Mouse (Mus musculus) brain, adult 2 months (tissue): ENCODE results near the gene Atp1b2.
A peak's percentile ranks its signal among the peaks of the same experiment; 100 is the strongest.

Experiments used
- DNase-seq: peaks from one replicate; pipeline ENCODE4 v3.0.0; 2011; ENCODE audit warnings: low read depth, low spot score

Atp1b2 gene

DNA sequence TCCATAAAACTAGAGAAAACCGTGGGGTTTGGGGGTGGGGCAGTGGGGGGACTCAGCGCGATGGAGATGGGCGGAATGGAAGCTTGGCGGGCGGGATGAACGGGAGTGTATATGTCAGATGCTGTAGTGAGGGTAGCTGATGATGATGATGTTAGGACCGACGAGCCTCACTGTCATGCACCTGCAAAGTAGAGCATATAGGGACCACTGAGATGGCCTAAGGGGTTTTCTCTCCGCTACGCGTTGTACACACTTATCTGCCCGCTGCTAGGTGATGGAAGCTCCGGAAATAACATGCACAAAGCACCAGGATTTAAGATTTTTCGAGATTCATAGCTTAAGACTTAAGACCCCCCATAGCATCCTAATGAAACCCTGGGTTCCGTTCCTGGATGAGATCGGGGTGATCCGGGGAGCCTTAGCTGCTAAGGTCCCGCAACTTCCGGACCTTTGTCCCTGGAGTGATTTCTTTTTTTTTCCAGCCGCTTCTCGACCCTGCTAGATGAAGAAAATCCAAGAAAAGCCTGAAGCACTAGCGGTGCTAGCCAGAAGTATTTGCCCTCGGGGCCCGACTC lies 25.1 kb downstream of the Atp1b2 start:
- DNase-seq: no peak

DNA sequence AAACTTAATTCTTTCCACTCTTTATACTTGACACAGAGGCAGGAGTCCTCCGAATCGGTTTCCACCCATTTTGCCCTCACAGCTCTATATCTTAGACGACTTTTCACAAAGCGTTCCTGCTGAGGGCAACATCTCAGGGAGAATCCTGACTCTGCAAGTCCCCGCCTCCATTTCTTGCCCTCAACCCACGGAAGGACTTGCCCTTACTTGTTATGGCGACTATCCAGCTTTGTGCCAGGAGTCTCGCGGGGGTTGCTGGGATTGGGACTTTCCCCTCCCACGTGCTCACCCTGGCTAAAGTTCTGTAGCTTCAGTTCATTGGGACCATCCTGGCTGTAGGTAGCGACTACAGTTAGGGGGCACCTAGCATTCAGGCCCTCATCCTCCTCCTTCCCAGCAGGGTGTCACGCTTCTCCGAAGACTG lies 25.6 kb downstream of the Atp1b2 start, which contains the start of the genes Wrap53 and Trp53:
Wrap53 (minus strand) TSS at position 165 of the 424 bp plus-strand sequence.
Trp53 (plus strand) TSS at position 269 of the 424 bp plus-strand sequence.
- DNase-seq: peak; percentile 97

DNA sequence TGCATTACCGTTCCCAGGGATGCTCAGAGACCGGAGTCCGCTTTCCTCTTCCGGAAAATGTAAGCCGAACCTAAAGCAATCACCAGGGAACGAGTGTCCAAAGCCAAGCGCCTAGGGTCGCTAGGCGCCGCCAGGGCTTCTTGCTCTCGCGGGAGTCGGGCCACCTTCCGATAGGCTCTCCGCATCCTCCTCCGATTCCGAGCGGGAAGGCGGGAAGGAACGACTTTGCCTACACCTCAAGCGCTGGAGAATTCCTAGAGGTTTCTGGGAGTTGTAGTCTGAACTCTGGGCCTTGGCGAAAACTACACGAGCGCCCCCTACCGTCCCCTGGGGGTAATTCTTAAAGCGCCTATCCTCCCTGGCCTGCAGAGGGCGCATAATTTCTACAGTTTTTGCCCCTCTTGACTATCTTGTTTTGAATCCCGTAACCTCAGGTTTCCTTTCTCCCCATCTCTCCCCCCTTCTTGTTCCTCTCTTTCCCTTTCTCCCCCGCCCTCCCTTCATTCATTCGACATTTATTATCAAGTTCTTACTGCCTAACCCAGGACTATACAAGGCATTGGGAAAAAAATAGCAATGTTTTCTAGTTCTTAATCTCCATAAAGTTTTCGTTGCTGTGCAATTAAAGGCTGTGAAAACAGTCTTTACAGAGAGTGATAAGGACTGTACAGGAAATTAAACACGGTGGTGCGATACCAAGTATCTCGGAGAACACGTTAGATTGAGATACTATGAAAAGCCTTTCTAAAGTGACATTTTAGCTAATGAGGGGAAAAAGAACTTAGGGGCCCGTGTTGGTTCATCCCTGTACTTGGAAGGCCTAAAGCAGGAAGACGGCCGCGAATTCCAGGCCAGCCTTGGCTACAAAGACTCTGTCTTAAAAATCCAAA lies 26.4 kb downstream of the Atp1b2 start:
- peak; percentile 99 for DNase-seq

DNA sequence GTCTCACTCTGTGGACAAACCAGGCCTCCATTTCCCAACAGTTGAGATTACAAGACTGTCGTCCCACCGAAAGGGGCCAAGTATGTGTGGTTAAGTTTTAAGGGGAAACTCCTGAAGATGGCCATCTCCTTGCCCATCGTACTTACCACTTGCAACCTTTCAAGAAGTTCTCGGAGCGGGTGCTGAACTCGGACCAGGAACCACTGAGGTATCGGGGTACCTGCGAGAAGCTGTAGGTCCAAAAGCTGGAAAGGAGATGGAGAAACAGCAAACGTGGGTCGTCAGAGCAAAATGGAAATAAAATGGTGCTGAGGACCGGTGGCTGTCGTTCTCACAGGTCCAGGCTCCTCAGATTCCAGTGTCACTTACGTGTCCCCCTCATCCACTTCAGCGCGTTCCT lies 27.4 kb downstream of the Atp1b2 start:
- no peak for DNase-seq

DNA sequence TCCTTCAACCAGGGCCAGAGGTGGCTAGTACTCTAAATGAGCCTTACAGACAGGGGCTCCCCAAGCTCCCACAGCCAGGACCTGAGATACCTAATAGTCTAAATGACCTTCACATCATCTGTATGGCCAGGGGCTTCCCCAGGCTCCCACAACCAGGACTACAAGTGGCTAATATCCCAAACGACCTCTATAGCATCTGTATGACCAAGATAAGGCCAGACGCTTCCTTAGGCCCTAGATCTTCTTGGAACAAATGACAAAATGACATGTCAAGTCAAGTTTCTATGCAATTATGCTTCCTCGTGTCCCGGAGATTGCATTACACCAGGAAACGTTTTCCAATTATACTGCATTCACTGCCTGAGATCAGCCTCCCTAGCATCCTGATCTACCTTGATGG lies 29.4 kb downstream of the Atp1b2 start:
- no peak for DNase-seq

DNA sequence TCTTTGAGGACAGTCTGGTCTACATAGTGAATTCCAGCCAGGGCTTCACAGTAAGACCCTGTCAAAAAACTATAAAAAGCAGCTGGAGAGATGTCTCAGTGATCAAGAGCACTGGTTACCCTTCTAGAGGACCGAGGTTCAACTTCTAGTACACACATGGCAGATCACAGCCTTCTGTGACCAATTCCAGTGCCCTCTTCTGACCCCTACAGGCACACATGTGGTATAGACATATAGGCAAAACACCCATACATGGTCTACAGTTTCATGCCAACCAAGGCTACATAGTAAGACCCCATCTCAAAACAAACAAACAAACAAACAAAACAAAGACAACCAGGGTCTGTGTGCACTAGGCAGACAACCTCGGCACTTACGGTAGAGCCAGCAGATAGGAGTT lies 30.5 kb downstream of the Atp1b2 start:
- peak; percentile 74 for DNase-seq

DNA sequence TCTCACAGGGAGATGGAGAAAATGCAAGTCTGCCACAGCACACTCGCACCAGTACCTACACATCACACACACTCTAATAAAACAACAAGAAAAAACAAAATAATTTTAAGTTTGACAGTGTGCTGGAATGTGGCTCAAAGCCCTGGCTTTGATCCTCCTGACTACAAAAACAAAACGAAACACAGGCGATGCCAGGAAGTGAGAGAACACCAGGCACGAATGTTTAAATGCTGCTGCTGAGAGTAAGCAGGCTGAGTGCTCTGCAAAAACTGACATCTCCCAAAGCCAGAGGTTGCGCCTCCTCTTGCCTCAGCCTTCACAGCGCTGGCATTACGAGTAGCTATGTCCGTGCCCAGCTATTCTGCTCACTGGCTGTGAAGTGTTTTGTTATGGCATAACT lies 40.6 kb downstream of the Atp1b2 start:
- no peak for DNase-seq

DNA sequence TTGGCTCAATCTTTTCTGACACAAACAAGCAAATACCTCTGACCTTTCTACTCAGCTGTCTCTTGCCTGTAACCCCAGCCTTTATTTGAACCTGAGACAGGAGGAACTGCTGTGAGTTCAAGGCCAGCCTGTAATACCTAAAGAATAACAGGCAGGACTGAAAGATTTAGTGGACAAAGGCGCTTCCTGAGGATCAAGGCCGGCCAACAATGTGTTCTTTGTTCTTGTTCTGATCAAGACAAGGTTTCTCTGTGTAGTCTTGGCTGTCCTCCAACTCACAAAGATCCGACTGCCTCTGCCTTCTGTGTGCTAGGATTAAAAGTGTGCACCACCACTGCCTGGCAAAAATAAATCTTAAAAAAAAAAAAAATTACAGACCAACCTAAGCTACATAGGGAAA lies 41.4 kb downstream of the Atp1b2 start:
- DNase-seq: peak; percentile 62

DNA sequence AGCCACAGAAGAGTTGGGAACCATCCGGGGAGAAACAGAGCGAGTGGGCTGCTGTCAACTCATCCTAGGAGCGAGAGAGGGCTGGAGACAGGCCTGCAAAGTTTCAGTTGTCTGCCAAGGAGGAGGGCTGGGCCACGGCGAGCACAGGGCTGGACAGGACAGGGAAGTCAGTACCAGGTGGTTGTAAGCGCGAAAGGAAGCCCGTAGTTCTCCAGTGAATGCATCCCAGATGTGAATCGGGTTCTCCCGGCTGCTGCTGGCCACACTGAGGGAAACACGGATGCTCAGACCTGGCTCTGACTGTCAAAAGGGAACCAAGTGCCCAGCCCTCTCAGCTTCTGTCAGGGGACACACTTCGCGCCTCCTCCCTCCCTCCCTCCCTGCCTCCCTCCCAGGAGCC lies 42.4 kb downstream of the Atp1b2 start:
- no peak for DNase-seq

DNA sequence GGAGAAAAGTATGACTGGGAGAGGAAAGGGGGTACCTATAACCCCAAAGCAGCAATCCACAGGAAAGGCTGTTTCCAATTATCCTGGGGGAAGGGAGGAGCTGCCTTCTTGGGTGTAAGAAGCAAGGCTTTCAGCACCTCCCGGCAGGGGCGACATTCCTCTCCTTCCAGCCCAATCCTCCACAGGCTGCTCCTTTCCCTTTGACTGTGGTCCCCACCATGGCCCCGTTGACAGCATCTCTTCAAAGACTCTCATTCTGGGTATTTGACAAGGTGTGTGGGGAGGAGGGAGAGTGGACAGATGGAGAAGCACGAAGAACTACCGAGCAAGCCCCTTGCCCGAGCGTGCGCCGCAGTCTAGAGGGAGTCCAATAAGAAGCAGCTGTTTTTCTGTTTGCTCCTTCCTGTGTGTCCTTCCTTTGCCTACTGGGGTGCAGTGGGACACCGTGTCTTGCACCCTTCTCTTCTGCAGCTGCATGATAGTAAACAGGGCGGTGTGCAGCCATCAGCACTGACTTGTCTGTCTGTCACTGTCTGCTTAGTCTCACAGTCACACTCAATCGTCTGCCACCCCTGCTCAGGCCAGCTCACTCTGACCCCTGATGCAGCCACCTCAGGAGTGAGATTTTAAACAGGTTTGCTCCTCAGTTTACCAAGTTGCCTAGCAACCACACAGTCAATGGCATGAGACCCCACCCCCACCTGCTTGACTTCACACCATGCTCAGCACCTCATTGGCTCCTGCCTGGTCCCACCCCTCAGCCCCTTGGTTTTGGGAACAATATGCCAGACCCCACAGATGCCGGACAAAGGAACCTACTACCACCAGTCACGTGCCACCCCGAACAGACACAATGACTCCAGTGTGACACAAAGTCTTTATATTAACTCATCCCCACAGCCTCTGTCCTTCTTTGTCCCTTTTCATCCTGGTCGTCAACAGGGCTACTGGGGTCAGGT lies 44.6 kb downstream of the Atp1b2 start:
- DNase-seq: peak; percentile 94

DNA sequence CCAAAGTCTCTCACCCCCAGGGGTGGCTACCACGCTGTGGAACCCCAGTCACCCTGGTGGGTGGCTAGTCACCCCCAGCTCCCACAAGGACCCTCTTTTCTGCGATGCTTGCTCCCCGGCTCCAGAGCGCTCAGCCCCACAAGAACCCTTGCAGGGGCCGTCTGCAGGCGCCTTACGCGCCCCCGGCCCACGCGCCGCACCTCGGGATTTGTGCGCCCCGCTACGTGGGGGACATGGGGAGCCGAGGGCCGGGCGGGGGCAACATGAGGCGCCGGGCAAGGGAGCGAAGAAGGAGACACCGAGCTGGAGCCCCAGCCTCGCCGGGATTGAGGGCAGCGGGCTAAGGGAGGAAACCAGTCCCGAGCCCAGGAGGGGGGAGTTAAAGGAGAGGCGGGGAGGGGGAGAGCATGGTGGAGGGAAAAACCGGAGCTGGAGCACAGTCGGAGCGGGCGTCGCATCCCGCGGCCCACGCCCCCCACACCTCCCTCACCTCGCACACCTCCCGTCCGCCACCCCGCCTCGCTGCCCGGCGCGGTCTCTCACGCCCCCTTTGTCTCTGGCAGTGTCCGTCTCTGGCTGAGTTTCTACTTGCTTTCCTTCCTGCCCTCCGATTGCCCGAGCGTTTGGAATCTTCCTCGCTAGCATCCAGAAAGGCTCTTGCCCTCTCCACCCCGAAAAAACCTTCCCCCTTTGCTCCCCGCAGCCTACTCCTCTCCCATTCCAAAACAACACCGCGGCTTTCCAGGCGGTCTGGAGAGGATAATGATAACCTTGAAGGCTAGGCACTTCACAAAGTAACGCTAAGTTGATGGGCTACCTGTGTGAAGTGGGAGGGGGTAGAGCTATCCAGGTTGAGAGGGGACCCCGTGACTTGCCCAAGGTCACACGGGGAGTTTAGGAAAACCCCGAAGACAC lies 45.6 kb downstream of the Atp1b2 start, which contains the start of gene Efnb3:
Efnb3 (minus strand) TSS at position 355 of the 915 bp plus-strand sequence.
- peak; percentile 81 for DNase-seq

DNA sequence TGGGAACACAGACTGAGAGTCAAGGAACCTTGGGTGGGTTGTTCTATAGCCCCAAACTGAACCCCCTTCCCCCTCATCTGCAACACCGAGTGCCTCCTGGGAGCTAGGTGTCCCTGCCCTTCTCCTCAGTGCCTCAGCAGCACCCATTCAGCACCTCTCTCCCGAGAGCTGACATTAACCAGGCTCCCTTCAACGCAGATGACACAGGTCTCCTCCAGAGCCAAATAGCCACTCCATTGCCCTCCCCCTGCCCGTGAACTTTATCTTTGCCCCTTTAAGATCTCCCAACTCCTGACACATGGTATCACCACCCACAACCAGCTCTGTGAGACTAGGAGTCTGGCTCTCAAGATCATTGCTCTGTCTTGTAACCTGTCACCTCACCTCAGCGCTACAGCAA lies 46.6 kb downstream of the Atp1b2 start:
- DNase-seq: peak; percentile 32

DNA sequence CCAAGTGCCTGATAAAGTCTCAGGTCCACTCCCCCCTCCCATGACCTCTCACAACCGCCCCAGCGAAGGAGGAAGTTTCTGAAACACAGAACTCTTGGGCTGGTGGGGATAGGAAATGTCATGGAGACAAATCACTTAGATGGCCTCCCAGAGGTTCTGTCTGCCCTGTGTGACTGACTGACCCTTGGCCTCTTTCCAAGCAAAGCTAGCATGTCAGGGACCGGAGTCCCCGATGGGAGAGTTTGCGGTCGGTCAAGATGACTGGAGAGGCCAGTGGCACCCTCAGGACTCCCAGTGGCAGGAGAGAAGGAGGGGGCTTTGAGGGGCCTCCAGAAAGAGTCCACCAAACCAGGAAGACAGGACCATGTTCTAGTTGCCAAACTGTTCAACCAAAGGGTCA lies 47.0 kb downstream of the Atp1b2 start:
- DNase-seq: no peak

DNA sequence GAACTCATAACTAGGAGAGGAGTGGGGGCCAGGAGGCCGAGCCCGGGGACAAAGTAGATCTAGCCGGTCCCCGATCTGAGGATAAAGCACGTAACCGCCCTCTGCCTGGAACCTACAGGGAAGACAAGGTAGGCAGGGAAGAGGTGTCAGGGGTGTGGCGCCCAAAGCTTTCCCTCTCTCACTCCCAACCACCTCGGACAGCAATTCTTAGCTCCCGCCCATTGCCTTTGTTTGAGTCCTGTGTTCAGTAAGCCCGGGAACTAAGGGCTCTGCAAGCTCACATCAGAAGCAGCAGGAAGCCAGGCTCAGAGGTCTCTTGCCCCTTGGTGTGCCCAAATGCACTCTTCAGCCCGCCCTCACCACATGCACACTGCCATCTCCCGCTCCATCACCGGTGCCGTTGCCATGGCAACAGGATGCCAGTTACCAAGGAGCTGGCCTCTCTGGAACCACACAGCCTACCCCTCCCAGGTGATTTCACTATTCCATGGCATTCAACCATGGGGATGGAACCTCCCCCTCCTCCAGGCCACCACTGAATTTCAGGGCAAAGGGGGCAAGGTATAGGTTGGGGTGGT lies 48.3 kb downstream of the Atp1b2 start:
- DNase-seq: peak; percentile 82

DNA sequence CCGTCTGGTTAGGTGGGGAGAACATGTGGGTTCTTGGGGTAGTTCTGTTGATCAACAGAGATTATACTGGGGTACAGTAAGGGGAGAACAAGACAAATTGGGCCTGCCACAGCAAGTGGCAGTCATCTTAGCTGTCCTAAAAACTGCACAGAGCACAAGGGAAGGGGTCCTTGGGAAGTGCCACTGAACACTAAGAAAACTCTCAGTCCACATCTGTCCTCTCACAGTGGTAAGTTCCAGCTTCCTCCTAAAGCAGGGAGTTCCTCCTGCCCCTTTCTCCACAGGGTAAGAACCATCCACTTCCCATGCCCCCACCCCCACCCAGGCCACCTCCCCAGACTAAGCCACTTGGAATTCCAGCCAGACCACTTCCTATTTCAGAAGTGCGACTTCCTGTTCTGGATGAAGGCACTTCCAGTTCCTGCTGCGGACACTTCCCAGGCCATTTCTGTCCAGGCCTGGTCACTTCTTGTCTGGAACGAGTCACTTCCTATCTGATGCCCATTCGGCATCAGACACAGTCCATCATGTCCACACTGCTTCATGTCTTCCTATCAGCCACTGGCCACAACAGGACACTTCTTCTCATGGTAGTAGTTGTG lies 51.1 kb downstream of the Atp1b2 start:
- DNase-seq: no peak

DNA sequence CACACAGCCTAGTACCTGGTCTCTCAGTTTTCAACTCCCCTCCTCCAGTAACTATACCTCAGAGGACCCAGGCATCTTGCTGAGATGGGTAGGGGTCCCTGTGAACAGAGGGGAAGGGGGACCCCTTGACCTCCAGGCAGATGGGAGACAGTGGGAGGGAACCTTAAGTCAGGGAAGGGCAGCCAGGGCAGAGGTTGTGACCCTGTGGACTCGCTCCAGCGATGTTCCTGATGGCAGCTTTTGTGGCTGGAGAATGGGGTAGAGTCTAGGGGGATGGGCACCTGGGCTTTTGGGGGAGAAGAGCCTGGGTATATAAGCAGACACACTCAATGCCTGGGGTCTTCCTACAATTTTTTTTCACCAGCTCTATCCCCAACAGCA lies 52.4 kb downstream of the Atp1b2 start:
- DNase-seq: no peak

DNA sequence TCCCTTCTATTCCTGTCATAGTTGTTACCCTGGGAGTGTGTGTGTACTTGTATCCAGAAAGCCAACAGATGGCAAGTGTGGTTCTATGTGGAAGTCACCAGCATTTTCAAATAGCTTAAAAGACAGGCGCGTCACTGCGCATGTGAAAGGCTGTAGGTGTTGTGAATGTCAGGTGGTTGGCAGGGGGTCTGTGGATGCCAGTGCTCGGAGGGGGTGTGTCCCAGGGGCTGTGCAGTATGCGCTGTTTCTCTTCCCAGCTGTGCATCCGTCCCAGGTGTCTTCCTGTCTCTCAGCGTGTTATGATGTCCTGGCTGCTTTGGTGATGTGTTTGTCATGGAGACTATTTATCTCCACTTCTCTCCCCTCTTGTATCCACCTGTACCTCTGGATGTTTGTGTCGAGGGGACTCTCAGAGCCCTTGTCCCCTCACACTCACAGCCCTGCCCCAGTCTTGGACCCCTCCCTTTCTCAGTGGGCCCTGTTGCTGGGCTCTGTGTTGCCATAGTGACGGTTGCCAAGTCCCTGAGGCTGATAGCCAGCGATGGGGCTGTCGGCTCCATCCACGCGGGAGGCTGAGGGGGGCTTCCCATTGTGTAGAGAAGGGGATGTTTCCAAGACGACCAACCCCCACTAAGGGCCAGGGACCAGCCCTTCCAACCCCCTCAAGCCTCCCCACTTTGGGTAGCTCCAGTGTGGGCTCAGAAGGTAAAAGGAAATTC lies 53.0 kb downstream of the Atp1b2 start:
- peak; percentile 80 for DNase-seq

DNA sequence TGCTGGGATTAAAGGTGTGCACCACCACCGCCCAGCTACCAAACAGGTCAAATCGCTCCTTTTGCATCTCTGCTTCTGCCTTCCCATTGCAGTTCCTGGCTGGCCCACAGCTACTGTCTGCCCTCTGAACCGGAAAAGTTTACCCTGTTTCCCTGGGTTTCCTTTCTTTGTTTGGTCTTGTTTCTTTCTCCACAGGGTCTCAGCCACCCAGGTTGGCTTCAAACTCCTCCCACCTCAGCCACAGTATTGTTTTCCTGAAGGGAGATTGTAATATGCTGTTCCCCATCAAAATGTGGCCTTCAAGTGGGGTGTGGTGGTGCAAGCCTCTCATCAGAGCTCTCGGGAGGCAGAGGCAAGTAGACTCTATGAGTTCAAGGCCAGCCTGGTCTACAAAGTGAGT lies 54.4 kb downstream of the Atp1b2 start:
- no peak for DNase-seq
